Mouse (Mus musculus): ENCODE data around the gene Vmn1r197.
"Not testable (repeated sequence)": the region's sequence is repeated elsewhere in the genome, so short reads cannot be mapped to it uniquely, and the experiment has no call there.

The Vmn1r197 gene

GRCm38 (mm10) chr13:22324289-22324688, at the start of gene Vmn1r197:
Vmn1r197 (plus strand) TSS chr13:22324589.
- no peak for DNase-seq (ENCODE audit: low read depth, low spot score)

- no peak for DNase-seq (ENCODE audit: low read depth, low spot score)
Measured at GRCm38 (mm10) chr13:22284578-22284977, 39.8 kb upstream of the Vmn1r197 start.

GRCm38 (mm10) chr13:22289620-22290019, 34.8 kb upstream of the Vmn1r197 start, which contains the start of gene Vmn1r196:
Vmn1r196 (plus strand) TSS chr13:22289920.
- no peak for DNase-seq (ENCODE audit: low read depth, low spot score)

- DNase-seq (ENCODE audit: low read depth, low spot score) = not testable (repeated sequence)
Measured at GRCm38 (mm10) chr13:22308075-22308474, 16.3 kb upstream of the Vmn1r197 start.

GRCm38 (mm10) chr13:22315361-22315760, 9.0 kb upstream of the Vmn1r197 start:
- no peak for DNase-seq (ENCODE audit: low read depth, low spot score)

- no peak for DNase-seq (ENCODE audit: low read depth, low spot score)
Measured at GRCm38 (mm10) chr13:22317366-22317765, 7.0 kb upstream of the Vmn1r197 start.

- no peak for DNase-seq (ENCODE audit: low read depth, low spot score)
Measured at GRCm38 (mm10) chr13:22320091-22320490, 4.3 kb upstream of the Vmn1r197 start.

- no peak for DNase-seq (ENCODE audit: low read depth, low spot score)
Measured at GRCm38 (mm10) chr13:22333269-22333668, 8.9 kb downstream of the Vmn1r197 start.

GRCm38 (mm10) chr13:22335565-22335964, 11.2 kb downstream of the Vmn1r197 start:
- DNase-seq (ENCODE audit: low read depth, low spot score) = no peak

- DNase-seq (ENCODE audit: low read depth, low spot score) = no peak
Measured at GRCm38 (mm10) chr13:22350064-22350463, 25.7 kb downstream of the Vmn1r197 start, which contains the start of gene Vmn1r198. Vmn1r198 (plus strand) TSS chr13:22350364.

GRCm38 (mm10) chr13:22350813-22351212, 26.4 kb downstream of the Vmn1r197 start:
- no peak for DNase-seq (ENCODE audit: low read depth, low spot score)

- no peak for DNase-seq (ENCODE audit: low read depth, low spot score)
Measured at GRCm38 (mm10) chr13:22379518-22379917, 55.1 kb downstream of the Vmn1r197 start, which contains the start of gene Vmn1r199. Vmn1r199 (plus strand) TSS chr13:22379818.

GRCm38 (mm10) chr13:22381128-22381527, 56.7 kb downstream of the Vmn1r197 start:
- peak; percentile 6 for DNase-seq (ENCODE audit: low read depth, low spot score)

Measured in brain, embryonic 18.5 days (tissue).